12 mouse cellular contexts compared by ENCODE assay signal in genomic region chr8:87832381-87833325, GRCm38 (mm10).
DNase-seq lines count a peak whose midpoint lies in the region; ATAC-seq lines count a peak whose summit lies in the region.
"Had no signal": no experiment of that assay in that cellular context is flagged by ENCODE, and none has a peak within 500 bp of the region (broad histone marks: within the 10 kb centered on the region; RNA-seq: fewer than 3 reads in every experiment).

No protein-coding gene starts in this region.

- H3K27me3 ChIP-seq in heart, embryonic 12.5 days (replicated peaks), result no peaks in the 10 kb centered on the region
- no peaks in the 10 kb centered on the region for H3K27me3 ChIP-seq in forebrain, embryonic 14.5 days (replicated peaks; ENCODE audit: control insufficient read depth, insufficient read depth, low read length)
- H3K27me3 ChIP-seq in limb, embryonic 15.5 days, result no peaks in the 10 kb centered on the region
- H3K27me3 ChIP-seq: stomach, embryonic 15.5 days had no signal

- no peak overlapping the region for H3K4me2 ChIP-seq in heart, embryonic 12.5 days
- no peak overlapping the region; the same call in 1 of the 2 replicates for H3K4me2 ChIP-seq in forebrain, embryonic 14.5 days (ENCODE audit: low read length)
- no peak overlapping the region for H3K4me2 ChIP-seq in limb, embryonic 15.5 days
- H3K4me2 ChIP-seq: stomach, embryonic 15.5 days had no signal

- no peak overlapping the region for H3K9ac ChIP-seq in heart, embryonic 12.5 days
- peak overlapping the region; percentile 25; the same call in 1 of the 2 replicates for H3K9ac ChIP-seq in forebrain, embryonic 14.5 days (ENCODE audit: low read length)
- no peak overlapping the region for H3K9ac ChIP-seq in limb, embryonic 15.5 days
- H3K9ac ChIP-seq: stomach, embryonic 15.5 days had no signal

- ATAC-seq in heart, embryonic 12.5 days (ENCODE audit: insufficient number of reproducible peaks, low FRiP score), result no peak
- no peak for ATAC-seq in forebrain, embryonic 14.5 days
- ATAC-seq in limb, embryonic 15.5 days (ENCODE audit: insufficient number of reproducible peaks, low FRiP score, low TSS enrichment, low read depth), result no peak
- ATAC-seq in granulocyte monocyte progenitor cell, adult 5-6 weeks (replicated peaks; ENCODE audit: poor library complexity, severe bottlenecking), result no peak
- no peak for ATAC-seq in activated CD4-positive, CD25-positive, alpha-beta regulatory T cell, adult 4 months

- peak overlapping the region; percentile 12; the same call in 1 of the 2 replicates for H3K27ac ChIP-seq in heart, embryonic 12.5 days (ENCODE audit: poor library complexity, severe bottlenecking)
- H3K27ac ChIP-seq in forebrain, embryonic 14.5 days (ENCODE audit: low read depth, low read length), result peak overlapping the region; percentile 78
- peak overlapping the region; percentile 57 for H3K27ac ChIP-seq in limb, embryonic 15.5 days
- H3K27ac ChIP-seq: macrophage had no signal

- H3K4me3 ChIP-seq in heart, embryonic 12.5 days, result no peak overlapping the region
- no peak overlapping the region for H3K4me3 ChIP-seq in forebrain, embryonic 14.5 days (ENCODE audit: low read depth, low read length)
- H3K4me3 ChIP-seq in limb, embryonic 15.5 days, result no peak overlapping the region
- H3K4me3 ChIP-seq: stomach, embryonic 15.5 days had no signal

- H3K4me1 ChIP-seq in heart, embryonic 12.5 days (replicated peaks), result peaks cover 71% of the 10 kb centered on the region
- peaks cover 75% of the 10 kb centered on the region for H3K4me1 ChIP-seq in forebrain, embryonic 14.5 days (ENCODE audit: control insufficient read depth, insufficient read depth, low read length)
- H3K4me1 ChIP-seq in limb, embryonic 15.5 days, result peaks cover 77% of the 10 kb centered on the region

- H3K9me3 ChIP-seq in heart, embryonic 12.5 days (replicated peaks), result no peaks in the 10 kb centered on the region
- H3K9me3 ChIP-seq in forebrain, embryonic 14.5 days (replicated peaks; ENCODE audit: control insufficient read depth, low read length), result no peaks in the 10 kb centered on the region
- no peaks in the 10 kb centered on the region for H3K9me3 ChIP-seq in limb, embryonic 15.5 days
- H3K9me3 ChIP-seq: stomach, embryonic 15.5 days had no signal

- H3K36me3 ChIP-seq in heart, embryonic 12.5 days, result no peaks in the 10 kb centered on the region
- H3K36me3 ChIP-seq in forebrain, embryonic 14.5 days (ENCODE audit: control insufficient read depth, insufficient read depth, low read length), result no peaks in the 10 kb centered on the region
- no peaks in the 10 kb centered on the region for H3K36me3 ChIP-seq in limb, embryonic 15.5 days
- H3K36me3 ChIP-seq: stomach, embryonic 15.5 days had no signal

- 50% methylated on average over 23 of the region's 23 CpGs for WGBS in heart, embryonic 12.5 days
- 18% methylated on average over 23 of the region's 23 CpGs for WGBS in forebrain, embryonic 14.5 days
- WGBS in limb, embryonic 15.5 days, result 45% methylated on average over 23 of the region's 23 CpGs

- DNase-seq in heart, adult 8-10 months (ENCODE audit: low spot score), result no peak
- DNase-seq in MN1 (ENCODE audit: low spot score), result peak; percentile 55
- DNase-seq in forebrain, embryonic 14.5 days (ENCODE audit: low spot score), result no peak
- no peak for DNase-seq in urinary bladder, postnatal 25 days (ENCODE audit: low spot score)
- DNase-seq: gastrocnemius, postnatal 10 days; kidney, adult 18-20 months had no signal

Comparison
In these comparisons a context has a peak if more than half of its experiments do, and no peak if none do; other contexts are left out.
1. H3K27ac ChIP-seq: peak in every context shown above with its lines; median percentile 78 in forebrain, embryonic 14.5 days; 57 in limb, embryonic 15.5 days; 12 in heart, embryonic 12.5 days.